Mouse (Mus musculus): ENCODE results near the gene Nectin2.

DNA sequence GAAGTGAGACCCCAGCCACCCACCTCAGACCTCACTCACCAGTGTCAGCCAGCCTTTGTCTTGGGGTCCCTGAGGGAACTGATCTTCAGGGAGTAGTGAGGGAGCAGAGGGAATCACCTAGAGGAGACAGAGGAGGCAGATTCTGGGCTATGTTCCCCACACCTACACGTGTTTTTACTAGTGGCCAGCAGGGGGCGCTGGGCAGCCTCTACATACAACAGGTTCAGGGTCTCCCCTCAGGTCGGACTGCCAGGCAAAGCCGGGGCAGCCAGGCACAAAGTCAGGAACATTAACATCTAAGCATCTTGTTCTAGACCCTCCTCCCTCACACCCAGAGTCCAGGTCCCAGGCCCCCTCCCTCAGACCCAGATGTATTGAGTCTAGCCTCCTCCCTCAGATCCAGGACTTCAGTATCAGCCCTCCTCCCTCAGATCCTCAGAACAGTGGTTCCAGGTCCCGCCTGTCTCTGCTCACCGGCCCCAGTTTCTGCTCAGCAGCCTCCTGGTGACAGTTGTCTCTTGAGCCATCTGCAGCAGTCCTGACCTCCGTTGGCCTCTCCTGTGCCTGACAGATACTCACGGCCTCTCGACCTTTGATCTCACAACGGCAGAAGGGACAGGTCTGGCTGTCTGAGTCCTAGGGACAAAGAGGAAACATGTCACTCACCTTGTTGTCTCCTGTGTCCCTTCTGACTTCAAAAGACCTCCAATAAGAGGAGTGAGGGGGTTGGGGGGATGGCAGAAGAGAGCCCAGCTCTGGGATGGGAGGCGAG lies 34.7 kb upstream of the Nectin2 start:
- peak; percentile 20; the same call in 1 of the 2 replicates for TF ChIP-seq CTCF (conservative IDR thresholded peaks at IDR 0.05; ENCODE audit: low read length)
- no peak for TF ChIP-seq POU5F1 (IDR thresholded peaks at IDR 0.05; ENCODE audit: borderline replicate concordance, low read length)
- no peak for TF ChIP-seq NANOG (IDR thresholded peaks at IDR 0.05; ENCODE audit: borderline replicate concordance, low read length)

All from E14TG2a.4 (cell line).